Mouse (Mus musculus): ENCODE measurements at regions not wholly inside any gene's neighbourhood (a gene's known extent, or its start where the extent isn't known, plus 50 kb on each side); places are given as distances from the start of the nearest gene placed in this dataset.

DNA sequence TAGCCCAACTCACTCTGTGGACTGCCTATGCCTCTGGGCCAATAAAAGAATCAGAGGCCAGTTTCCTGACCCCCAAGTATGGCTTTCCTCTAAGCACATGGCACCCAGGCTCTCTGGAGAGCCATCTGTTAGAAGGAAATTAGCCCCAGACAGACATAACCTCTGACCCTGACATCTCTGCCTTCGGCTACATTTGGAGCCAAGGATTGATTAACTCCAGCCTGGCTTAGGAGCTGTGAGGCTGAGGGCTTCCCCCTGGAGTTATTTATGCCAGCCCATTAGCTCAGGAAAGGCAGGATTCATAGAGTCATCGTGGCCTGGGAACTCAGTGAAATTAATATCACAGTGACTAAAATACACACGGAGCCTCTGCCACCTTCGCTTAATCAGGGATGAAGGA lies 137.5 kb downstream of the Wscd1 start:
- DNase-seq (ENCODE audit: low read depth, low spot score): no peak

DNA sequence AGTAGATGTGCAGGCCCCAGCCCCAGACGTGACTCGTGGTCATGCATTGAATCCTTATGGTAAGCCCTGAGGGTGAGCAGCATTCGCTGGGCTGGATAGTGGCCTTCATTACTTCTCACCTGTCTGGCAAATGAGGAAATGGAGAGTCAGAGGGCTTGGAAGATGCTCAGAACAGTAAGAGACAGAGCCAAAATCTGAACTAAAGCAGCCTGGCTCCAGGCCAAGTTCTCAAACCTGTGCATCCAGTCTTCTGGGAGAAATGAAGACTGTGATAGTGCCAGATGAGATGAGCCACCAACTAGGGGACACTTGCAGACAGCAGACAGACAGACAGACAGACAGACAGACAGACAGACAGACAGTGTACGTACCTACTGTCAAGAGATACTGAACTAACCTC lies 137.1 kb downstream of the Wscd1 start:
- no peak for DNase-seq (ENCODE audit: low read depth, low spot score)

DNA sequence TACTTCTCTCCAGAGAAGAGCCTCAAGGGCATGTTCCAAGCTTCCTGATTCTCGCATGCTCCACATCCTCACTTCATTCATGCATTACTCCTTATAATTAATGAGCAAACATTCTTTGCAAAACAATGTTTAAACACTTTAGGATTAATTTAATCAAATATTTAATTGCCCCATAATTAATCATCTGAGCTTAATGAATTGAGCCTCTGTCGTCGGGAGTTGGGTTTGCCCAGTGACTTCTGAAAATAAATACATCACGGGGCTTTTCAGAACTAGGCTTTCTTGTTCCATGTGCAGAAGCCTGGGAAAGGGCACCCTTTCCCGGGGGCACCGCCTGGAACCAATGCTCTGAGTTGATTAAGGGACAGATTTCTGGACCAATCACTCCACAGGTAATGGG lies 135.1 kb downstream of the Wscd1 start:
- no peak for DNase-seq (ENCODE audit: low read depth, low spot score)

DNA sequence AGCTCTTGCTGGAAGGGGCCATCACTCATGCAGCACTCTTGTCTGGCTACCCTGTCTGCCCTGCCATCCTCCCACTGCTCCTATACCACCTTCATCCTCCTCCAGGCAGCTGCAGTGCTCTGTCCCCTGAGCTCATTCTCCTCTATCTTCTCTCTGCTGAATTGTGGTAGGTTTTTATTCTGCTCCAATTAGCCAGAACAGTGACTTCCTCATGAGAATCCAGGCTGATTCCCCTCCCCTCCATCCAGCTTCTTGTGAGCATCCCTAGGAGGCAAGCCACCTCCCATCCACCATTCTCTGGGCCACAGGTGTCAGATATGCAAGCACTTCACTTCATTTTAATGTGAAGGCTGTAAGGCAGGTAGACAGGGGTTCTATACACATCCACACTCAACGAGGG lies 132.1 kb downstream of the Wscd1 start:
- DNase-seq (ENCODE audit: low read depth, low spot score): no peak

DNA sequence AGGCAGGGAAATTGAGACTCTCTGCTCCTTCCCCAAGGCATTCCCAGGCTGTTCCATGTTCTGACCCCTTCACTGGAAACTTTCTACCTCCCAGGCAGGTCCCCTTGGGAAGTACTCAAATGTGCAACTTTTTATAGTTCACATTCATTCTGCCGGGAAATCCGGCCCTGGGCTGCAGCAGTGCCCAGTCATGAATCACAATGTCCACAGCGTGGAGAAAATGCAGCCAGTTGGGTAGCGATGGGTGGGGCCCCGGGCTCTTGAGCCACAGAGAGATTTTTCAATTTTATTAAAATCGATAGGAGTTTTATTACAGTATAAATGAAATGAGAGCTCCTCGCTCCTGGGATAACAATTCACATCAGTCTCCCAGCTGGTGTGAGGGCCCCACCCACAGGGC lies 121.6 kb downstream of the Wscd1 start:
- DNase-seq (ENCODE audit: low read depth, low spot score): no peak

DNA sequence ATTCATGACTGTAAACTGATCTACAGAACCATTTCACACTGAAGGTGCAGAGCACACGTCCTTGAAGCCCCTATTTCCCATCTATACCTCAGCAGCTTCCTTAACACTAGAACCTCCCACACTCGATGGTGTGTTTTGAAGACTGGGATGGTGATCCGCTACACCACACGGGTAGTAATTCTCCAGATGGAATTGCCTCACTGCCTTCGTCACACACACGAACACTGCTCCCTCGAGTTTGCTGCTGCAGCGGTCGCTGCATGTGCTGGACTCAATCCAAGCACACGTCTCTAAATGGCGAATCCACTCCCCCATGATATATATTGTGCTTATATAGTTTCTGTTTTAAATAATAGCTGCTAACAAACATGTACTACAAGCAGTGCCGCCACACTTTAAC lies 117.0 kb downstream of the Wscd1 start:
- DNase-seq (ENCODE audit: low read depth, low spot score): no peak

DNA sequence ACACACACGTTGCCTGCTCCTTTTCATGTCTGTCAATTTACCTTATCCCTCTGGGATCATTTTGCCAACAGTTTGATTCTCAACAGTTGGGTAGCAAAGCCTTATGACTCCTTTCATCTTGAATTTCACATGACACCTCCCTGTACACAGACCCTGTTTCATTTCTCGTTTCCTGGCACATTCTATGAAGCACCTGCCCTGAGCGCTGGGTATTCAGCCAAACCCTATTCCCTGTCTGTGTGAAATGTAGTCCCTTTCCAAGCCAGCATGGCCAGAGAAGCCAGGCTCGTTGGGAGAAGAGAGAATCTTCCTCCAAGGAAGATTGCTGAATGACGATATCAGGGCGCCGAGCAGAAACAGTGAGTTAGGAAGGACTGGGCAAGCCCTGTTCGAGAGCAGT lies 108.2 kb downstream of the Wscd1 start:
- no peak for DNase-seq (ENCODE audit: low read depth, low spot score)

DNA sequence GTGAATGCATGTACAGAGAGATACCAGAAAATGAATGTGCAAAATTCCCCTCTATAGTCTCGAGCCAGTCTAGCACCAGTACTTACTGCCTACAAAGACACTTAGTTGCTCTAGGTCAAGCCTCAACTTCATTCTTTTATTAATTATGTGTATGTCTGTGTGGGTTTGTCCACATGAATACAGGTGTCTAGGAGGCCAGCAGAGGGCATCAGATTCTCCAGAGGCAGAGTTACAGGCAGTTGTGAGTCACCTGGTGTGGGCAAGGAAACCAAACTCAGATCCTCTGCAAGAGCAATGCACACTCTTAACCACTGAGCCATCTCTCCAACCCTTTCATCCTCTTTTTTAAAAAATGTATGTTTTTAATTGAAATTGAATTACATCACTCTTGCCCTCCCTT lies 105.8 kb downstream of the Wscd1 start:
- peak; percentile 9 for DNase-seq (ENCODE audit: low read depth, low spot score)

DNA sequence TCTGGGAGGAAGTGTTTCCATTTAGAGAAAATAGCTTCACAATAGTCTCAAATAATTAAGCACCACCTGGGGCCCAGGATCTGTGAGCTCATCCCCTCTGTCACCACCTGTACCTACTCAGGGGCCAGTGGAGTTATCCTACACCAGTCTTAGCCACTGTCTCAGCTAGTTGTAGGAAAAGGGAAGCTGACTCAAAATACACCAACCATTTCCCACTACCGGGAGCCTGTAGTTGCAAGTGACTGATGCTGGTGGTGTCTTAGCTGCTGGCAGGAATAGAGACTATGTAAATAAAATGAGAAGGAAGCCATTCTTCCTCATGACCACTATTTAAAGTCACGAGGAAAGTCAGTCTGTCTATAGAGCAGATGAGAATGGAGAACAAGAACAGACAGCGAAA lies 105.3 kb downstream of the Wscd1 start:
- DNase-seq (ENCODE audit: low read depth, low spot score): no peak

DNA sequence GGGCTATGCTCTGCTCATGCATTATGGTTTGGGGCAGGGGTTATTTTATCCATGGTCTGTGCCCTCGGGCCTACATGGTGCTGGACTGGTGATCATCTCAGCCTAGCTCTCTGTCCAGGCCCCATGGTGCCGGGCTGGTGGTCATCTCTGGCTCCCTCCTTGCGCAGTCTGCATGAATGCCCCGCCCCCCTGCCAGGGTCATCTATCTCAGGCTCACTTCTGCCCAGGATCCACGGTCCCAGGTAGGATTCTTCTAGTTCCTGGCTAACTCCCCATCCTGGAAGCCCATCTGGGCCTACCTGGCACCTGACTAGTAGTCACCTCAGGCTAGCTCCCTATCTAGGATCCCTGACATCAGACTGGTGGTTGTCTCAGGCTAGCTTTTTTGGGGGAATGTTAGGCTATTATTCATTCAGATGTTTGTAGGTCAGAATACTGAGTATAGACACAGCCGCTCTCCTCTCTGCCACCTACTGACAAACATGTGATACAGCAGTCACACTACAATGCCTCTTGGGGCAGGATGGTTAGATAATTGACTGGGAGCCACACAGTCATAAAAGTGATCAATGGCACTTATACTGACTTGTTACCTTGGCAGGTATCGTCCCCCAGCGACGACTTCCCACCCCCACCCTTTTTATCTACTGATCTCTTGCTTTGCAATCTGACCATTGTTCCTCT lies 98.1 kb downstream of the Wscd1 start:
- DNase-seq (ENCODE audit: low read depth, low spot score): peak; percentile 4

DNA sequence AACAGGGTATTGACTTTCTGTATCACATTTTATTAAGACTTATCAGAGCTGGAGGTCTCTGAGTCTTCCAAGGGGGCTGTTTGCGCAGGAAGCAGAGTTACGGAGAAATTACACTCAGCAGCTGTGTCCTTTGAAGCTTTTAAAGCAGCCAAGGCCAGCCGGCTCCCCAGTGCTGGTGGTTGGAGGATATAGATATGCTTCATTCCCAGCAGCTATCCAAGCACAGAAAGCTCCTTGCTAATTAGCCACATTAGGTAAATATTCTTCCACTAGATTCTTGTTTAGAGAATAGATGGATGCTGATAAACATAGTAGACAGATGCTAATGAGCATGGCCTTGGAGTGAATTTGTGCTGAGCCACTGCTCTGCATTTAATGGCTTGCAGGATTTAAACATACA lies 96.8 kb downstream of the Wscd1 start:
- no peak for DNase-seq (ENCODE audit: low read depth, low spot score)

DNA sequence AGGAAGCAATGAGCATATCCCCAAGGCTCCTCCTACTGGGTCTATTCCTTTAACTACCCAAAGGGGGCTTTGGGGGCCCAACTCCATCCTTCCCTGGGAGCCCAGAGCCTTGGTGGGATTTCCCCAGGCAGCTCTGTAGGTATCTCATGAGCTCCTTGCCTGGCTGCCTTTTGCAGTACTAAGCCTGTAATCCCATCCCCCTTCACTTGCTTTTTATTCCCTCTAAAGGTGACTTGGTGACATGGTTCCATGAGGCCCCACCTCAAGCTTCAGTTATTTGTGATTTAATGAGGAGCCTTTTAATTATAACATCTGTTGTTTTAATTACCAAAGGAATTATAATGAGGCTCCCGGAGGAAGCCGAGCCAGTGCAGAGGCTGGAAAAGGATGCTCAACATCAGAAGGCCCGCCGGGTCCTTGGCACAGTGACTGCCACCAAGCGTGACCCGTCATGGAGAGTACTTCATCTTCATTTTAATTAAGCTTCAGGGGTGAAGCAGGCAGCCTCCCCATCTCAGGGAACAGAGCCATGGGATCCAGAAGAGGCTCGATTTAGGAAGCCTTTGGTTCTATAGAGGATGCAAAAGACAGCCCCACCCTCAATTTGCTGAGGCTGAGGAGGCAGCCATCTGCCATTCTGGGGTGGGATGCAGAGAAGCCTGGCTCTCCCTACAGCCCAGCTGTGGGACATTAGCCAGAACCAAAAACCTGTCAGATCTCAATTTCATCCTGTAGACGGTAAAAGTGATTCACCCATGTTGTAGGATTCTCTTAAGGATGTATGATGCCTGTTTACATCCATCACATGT lies 91.1 kb downstream of the Wscd1 start:
- DNase-seq (ENCODE audit: low read depth, low spot score): no peak

Data from 3T3-L1 (cell line).